Mouse (Mus musculus) layer of hippocampus, postnatal 10 days (tissue): ENCODE measurements around the gene Tex2. TPM values are rescaled to one million over a fixed set of nuclear protein-coding genes. Genes with fewer than 3 reads are reported as not detected.

ENCODE experiments used
- DNase-seq, 2 experiments: peaks; one replicate each; pipeline ENCODE4 v3.0.0; 2021; ENCODE audit warnings: low spot score in 2 of 2
- total RNA-seq, 2 experiments: library from RNA; stranded (reverse); gene quantifications; 2 replicates each; pipeline ENCODE4 v1.2.3; 2021

Gene Tex2
- total RNA-seq, 2 experiments from 2014 or later = 96.1 to 98.4 TPM

DNA sequence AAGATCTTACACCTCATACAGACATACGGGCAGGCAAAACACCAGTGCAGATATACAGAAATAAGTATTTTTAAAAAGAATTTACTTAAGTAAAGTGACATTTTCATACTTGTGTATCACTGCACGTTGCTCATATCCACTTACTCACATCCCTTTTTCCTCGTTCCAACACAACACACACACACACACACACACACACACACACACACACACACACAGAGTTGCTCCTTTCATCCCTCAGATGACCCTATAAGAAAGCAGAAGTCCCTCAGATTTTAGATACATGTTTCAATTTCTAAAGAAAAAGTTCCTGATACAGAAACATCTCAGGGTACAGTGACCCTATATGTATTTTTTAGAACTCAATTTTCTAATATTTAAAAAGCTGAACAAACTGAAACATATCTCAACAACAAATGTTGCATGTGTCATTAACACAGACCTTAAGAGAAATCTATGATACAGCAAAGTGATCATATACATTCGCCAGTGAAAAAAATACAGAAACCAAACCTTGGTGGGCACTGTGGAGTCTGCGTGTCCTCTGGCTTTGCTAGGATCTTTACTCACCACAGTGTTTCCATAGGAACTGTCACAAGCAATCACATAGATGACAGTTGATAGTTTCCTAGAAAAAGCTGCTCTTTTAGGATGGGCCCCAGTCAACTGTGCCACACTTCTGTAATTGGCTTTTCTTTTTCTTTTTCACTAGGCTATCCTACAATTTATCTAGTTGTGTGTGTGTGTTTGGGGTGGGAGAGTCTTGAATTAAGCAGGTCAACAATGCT lies 151.9 kb downstream of the Tex2 start:
- no peak for DNase-seq

DNA sequence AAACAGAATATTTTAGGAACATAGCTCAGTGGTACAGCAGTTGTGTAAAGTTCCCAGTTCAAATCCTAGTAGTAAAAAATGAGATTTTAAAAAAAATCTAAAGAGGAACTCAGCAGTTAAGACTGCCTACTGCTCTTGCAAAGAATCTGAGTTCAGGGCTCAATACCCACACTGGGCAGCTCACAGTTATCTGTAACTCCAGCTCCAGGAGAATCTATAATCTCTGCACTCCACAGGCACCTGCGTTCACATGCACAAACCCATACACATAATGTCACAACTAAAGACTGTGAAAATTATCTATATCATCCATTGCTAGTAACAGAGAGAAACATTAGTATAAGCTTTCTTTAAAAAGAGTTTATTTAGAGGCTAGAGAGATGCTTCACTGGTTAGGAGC lies 152.6 kb downstream of the Tex2 start:
- no peak for DNase-seq

DNA sequence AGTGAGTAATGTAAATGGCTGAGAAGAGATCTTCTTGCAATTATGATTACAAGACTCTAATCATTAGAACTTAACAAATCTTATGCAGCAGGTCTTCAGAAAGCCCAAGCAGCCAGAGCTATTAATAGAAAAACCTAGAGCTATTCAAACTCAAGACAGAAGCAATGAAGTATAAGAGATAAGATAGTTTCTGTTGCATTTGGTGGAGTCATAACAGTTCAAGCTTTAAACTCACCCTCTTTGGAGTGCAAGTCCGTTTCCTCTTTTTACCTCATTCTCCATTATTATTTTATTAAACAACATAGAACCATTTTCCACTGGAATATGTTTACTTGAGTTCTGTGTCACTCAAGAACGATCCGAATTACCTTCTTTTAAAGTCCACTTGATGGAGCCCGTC lies 154.7 kb downstream of the Tex2 start:
- no peak for DNase-seq

Other genes with a start within 250 kb of the Tex2 start
- under 1 TPM in 1 of 2 experiments, not detected in 1; 0.91 TPM for gene Prr29, start 248.0 kb downstream of the Tex2 start, total RNA-seq
- 1 to 10 TPM; 4.6 to 4.7 TPM for gene Icam2, start 225.3 kb downstream of the Tex2 start, total RNA-seq
- 1 to 10 TPM; 8.5 to 8.7 TPM for gene Ern1, start 125.6 kb downstream of the Tex2 start, total RNA-seq
- gene Pecam1, start 137.2 kb upstream of the Tex2 start, total RNA-seq = 10 to 100 TPM; 18.5 to 19.7 TPM
- gene Milr1, start 137.8 kb upstream of the Tex2 start, total RNA-seq = 1 to 10 TPM in 1 of 2 experiments, under 1 TPM in 1; 0.62 to 1.3 TPM
- gene Polg2, start 166.1 kb upstream of the Tex2 start, total RNA-seq = 1 to 10 TPM; 3.9 to 5.6 TPM
- gene Ddx5, start 175.8 kb upstream of the Tex2 start, total RNA-seq = 100 to 1,000 TPM; 692 to 786 TPM
- gene Cep95, start 175.8 kb upstream of the Tex2 start, total RNA-seq = 10 to 100 TPM; 11.3 to 12.9 TPM